Mouse (Mus musculus) spleen, postnatal 36 days (tissue): ENCODE measurements around the gene Wdr82.
A peak's percentile ranks its signal among the peaks of the same experiment; 100 is the strongest.

Experiments used
- DNase-seq, 2 experiments: peaks; one replicate each; pipeline ENCODE4 v3.0.0; 2022; ENCODE audit warnings: low spot score in 2 of 2, mixed read lengths in 1 of 2

Gene Wdr82

DNA sequence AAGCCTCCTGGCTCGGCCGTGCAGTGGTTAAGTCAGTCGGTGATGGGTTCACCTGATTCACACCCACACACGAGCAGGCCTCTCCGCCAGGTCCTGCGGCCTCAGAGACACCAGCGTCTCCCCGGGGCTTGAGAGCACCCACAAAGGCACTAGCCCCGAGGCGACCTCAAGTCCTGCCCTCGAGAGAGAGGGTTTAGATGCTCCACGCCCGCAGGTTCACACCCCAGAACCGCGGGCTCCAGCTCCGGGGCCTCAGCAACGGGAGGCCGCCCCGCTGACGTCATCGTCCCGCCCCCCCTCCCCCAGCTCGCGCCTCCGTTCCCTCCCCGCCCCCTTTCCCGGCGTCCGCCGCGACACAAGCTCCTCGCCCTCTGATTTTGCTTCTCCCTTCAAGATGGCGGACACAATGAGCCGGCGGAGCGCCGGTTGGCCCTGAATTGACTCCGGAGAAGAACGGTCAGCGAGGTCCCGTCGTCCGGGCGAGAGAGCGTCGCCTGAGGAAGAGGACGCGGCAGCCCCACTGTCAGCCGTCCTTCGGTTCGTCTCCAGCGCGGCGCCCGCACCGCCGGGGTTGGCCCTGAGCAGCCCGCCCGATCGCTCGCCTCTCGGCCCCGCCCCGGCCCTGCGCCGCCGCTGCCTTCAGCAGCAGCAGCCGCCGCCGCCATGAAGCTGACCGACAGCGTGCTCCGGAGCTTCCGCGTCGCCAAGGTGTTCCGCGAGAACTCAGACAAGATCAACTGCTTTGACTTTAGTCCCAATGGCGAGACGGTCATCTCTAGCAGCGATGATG is at the start of gene Wdr82:
Wdr82 (plus strand) TSS at position 373 of the 790 bp plus-strand sequence.
- peak; percentile 89 to 93 for DNase-seq

GRCm38 (mm10) chr9:106123599-106123998 is 47.1 kb upstream of the Wdr82 start:
- peak; percentile 10 for DNase-seq

DNA sequence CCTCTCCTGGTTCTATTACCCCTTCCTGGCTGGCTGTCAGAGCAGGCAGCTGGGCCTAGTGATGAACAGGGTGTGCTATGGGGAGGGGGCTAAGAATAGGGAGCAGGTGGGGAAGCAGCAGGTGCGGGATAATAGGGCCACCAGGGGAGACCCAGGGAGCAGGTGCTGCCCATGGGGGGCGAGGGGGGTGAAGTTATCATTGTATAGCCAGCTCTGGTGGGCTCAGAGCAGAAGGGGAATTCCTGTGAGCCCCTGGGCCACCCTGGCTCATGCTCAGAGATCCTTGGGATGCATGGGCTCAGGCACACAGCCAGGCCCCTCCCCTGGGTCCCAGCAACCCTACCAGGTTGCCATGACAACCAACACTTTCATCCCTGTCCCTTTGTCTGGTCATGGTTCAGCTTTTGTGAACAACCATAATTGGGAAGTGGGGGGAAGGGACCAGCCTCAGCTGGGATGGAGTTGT is 43.9 kb upstream of the Wdr82 start:
- DNase-seq, result no peak

DNA sequence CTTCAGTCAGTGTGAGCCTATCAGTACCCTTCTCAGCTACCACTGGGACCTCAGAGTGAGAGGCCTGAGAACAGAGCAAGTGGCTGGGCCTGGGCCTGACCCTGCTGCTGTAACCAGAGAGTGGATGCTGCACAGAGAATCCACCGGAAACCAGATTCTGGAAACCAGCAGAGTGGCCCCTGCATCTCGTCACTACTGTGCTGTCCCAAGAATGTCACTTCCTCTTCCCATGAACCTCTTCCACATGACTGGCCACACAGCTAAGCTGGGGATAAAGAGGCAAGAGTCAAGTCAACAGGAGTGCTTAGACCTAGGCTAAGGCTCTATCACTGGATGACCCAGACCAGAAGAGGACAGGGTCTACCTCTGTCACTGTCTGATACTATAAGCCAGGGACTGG is 41.7 kb upstream of the Wdr82 start:
- DNase-seq, result no peak

GRCm38 (mm10) chr9:106130250-106130649 is 40.5 kb upstream of the Wdr82 start:
- no peak for DNase-seq

GRCm38 (mm10) chr9:106137671-106138216 is 33.0 kb upstream of the Wdr82 start:
- DNase-seq, result no peak

DNA sequence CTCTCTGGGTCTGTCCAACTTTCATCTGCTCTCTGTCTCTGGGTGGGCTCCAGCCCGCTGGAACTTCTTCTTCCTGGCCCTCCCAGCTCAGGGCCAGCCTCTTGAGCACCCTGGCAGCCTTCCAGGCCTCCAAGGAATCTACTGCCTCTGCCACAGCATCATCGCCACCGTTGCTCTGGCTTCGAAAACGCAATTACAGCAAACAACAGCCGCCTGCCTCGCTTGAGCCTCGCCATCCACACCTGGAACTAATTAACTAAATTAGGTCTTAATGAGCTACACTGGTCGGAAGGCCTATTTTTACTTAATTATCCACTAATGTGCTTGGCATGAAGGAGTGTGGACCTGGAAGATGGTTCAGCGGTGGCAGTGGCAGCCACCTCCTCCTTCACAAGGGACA is 31.0 kb upstream of the Wdr82 start:
- DNase-seq, result no peak

DNA sequence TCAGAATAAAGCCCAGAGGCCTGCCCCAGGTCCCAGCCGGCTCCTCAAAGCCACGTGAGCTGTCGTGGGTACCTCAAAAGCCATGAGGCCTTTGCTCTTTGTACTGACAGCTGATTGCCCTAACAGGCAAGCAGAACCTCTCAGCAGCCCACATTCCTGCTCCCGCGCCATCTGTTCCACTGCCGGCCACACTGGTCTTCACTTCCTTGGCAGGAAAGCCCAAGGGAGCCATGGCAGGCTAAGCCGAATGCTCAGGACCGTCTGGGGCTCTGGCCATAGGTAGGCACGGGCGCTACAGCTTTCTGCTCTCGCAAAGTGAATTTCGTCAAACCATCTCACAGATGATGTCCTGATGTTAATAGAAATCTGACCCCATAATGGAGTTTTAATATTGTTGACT is 28.8 kb upstream of the Wdr82 start:
- no peak for DNase-seq

DNA sequence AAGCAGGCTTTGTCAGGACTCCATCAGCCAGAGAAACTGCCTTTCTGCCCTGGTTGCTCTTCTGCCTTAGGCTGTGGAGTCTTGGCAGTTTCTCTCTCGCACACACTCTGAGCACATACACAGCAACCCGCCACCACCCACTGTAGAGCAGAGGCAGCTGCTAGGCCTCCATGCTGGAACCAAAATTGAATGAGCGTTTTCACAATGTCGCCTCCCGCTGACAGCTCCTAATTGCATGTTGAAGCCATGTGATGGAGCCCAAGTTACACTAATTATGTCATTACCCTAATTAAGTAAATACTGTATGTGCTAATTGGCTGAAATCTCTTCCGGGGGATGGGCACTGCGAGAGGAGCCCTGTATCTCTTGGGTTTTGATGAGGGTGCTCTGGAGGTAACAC is 26.6 kb upstream of the Wdr82 start:
- no peak for DNase-seq

- DNase-seq, result no peak
These were observed 25.1 kb upstream of the Wdr82 start for GRCm38 (mm10) chr9:106145582-106145981.

DNA sequence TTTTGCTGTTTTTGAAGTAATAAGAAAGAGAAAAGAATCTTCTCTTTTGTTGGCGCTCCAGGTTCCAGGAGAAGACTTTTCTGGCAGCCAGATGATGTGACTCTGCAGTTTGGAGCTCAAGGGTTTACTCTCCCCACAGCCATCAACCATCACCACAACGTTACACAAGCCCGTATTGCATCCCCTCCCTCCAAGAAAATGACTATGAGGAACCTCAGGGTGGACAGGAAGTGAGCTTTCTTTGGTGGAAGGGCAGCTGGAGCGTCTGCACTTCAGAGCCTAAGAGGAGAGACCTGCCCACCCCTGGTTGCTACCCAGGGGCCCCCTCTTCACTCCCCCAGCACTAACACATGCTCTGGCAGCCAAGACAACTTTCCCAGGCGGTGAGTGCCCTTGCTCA is 23.4 kb upstream of the Wdr82 start:
- no peak for DNase-seq

- DNase-seq, result no peak
These were observed 22.8 kb upstream of the Wdr82 start for GRCm38 (mm10) chr9:106147851-106148431.

- no peak for DNase-seq
These were observed 22.0 kb upstream of the Wdr82 start for GRCm38 (mm10) chr9:106148541-106149398.

DNA sequence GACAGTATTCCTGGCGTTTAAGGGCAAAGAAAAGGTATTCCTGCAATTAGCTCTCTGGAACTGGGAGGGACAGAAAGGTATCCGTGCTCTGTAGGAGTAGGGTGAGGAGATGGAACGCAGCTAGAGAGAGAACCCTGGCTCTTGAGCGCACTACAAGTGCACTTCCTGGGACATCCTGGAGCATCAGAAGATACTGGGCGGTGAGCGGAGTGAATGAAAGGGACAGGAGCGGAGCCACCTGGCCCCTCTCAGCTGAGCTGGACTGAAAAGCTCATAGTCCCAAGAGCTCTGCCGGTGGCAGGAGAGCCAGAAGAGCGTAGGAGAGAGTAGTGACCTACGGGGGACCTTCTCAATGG is 21.4 kb upstream of the Wdr82 start:
- DNase-seq, result no peak

DNA sequence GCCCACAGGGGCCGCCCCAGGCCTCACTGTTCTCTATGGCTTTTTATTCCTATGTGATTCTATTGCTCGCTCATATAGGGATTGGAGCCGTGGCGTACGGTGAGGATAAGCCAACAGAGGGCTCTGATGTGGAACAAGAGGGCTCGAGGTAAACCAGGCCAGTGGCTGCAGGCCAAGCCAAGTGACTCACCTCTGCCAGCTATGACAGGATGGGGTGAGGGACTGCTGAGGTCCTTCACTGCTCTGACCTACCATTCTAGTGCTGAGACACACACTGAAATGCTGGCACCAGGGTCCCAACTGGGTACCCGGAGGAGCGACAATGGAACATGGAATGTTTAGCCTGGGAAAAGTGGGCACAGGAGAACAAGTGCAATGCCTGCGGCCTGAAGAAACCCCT is 16.6 kb upstream of the Wdr82 start:
- DNase-seq, result no peak

DNA sequence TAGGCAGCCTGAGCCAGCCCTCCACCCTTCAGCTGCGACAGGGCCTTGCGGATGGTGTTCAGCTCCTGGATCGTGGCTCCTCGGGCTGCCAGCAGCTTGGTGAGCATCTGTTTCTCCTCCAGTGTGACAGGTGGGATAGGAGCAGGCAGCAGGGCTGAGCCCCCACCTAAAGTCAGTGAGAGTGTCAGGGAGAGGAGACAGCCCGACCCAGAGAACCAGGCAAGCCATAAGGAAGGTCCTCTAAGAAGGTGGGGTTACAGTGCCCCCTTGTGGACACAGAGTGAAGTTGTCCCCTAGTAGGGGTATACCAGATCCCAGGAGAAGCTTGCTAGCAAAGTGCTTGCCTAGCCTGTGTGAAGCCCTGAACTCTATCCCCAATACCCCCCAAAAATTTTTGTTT is 14.3 kb upstream of the Wdr82 start:
- peak; percentile 42 to 63 for DNase-seq

- no peak for DNase-seq
These were observed 13.7 kb upstream of the Wdr82 start for GRCm38 (mm10) chr9:106156921-106157622.

DNA sequence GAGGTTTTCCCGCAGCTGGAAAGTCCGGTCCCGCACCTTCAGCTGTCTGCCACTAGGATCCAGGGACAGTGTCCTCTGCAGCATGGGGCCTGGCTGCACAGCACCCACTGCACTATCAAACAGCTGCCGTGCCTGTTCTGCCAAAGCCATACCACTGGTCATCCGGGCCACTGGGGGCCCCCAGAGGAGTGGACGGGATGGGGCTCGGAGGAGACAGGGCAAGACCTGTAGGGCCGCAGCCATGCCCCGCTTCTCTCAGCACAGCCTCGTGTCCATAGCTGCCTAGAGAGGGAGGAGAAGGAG is 13.2 kb upstream of the Wdr82 start:
- DNase-seq, result no peak

GRCm38 (mm10) chr9:106158037-106158491 is 12.7 kb upstream of the Wdr82 start, which contains the start of gene Glyctk:
TSS of gene Glyctk (minus strand) at chr9:106158138.
- no peak for DNase-seq

- DNase-seq, result no peak
These were observed 11.5 kb upstream of the Wdr82 start for GRCm38 (mm10) chr9:106159237-106159636.

DNA sequence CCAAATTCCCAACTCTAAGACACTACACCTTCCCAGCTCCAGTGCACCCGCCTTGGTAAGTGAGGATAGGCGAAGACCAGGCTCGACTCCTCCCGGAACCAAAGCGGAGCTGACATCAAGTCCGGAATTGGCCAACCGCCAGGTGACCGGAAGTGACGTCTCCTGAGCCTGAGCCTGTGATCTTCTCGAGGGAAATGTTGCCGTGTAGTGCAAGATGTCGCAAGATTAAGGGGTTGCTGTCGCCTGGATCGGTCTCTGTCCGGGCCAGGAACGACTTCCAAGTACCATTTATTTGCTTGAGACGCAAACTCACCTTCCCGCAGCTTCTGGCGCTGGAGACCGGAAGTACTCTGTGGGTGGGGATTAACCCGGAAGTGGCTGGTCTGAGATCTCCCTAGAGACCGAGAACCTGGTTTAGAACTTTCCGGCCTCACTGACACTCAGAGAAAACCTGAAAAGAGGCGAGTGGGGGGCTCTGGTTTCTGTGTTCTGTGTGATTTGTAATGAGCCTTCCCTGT is 10.9 kb upstream of the Wdr82 start:
- peak; percentile 82 to 86 for DNase-seq
